Mouse (Mus musculus): ENCODE results near the gene Cdh1.

DNA sequence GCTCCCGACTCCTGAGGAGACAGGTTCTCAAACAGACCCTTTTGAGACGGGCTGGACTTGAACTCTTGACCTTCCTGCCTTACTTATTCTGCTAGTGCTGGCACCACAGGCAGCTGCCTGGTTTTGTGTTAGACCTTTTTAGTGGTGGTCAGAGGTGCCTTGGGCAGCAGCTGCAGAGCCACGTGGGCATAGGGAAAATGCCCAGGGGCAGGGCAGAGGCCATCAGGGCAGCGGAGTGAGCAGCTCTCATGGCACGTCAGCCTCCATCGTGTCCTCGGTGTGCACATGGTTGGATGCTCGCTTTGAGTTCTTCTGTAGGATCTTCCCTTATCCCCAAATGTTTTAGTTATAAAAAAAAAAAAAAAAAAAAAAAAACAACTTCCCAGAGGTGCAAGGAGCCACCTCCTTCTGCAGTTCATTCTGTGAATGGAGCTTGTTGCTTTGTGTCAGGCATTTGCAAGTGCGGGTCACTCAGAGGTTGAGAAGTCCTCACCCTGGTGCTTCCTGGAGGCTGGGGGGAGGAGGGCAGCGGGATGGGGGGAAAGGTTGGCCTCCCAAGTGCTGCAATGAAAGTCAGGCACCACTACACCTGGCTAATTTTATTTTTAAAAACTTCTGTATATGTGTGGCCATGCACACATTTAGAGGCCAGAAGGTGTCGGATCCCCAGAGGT lies 25.3 kb downstream of the Cdh1 start:
- TF ChIP-seq CTCF (IDR thresholded peaks at IDR 0.05; ENCODE audit: extremely low read depth, insufficient read depth, low read length) (no peak), POLR2A (IDR thresholded peaks at IDR 0.05; ENCODE audit: extremely low read depth, insufficient read depth, low read length) (no peak)

All from cortical plate, adult 2 months (tissue).